Mouse (Mus musculus) intestine, embryonic 16.5 days (tissue): Measurements from ENCODE around the gene Dedd. TPM values are rescaled to one million over a fixed set of nuclear protein-coding genes. Genes with fewer than 3 reads are reported as not detected.

Experiments
- ATAC-seq: fragments of 200-750 bp; cut with Nextera tagmentation; 2 replicates; pipeline ENCODE4 v1.8.0; 2017; ENCODE audit warnings: moderate TSS enrichment, moderate library complexity
- H3K27ac ChIP-seq: fragments of 300-500 bp; sonication (generic); 2 replicates; pipeline ENCODE4 v1.5.1; 2014; ENCODE audit warnings: mild to moderate bottlenecking, low read length
- H3K27me3 ChIP-seq: fragments of 300-500 bp; sonication (generic); replicated peaks from 2 replicates; pipeline ENCODE4 v1.6.1; 2014; ENCODE audit warnings: low read length, control low read depth, mixed read lengths; ENCODE audit not compliant: control insufficient read depth, insufficient read depth
- H3K36me3 ChIP-seq: fragments of 300-500 bp; sonication (generic); 2 replicates; pipeline ENCODE4 v1.6.1; 2014; ENCODE audit warnings: low read length, control low read depth; ENCODE audit not compliant: control insufficient read depth, insufficient read depth
- H3K4me1 ChIP-seq: fragments of 300-500 bp; sonication (generic); 2 replicates; pipeline ENCODE4 v1.6.1; 2014; ENCODE audit warnings: low read length, control low read depth, mixed read lengths; ENCODE audit not compliant: control insufficient read depth, insufficient read depth
- H3K4me2 ChIP-seq: fragments of 300-500 bp; sonication (generic); 2 replicates; pipeline ENCODE4 v1.6.1; 2014; ENCODE audit warnings: low read depth, low read length, control low read depth
- H3K4me3 ChIP-seq: fragments of 300-500 bp; sonication (generic); 2 replicates; pipeline ENCODE4 v1.5.1; 2014; ENCODE audit warnings: mild to moderate bottlenecking, low read length
- H3K9ac ChIP-seq: fragments of 300-500 bp; sonication (generic); 2 replicates; pipeline ENCODE4 v1.6.1; 2014; ENCODE audit warnings: low read depth, low read length
- H3K9me3 ChIP-seq: fragments of 300-500 bp; sonication (generic); 2 replicates; pipeline ENCODE4 v1.6.1; 2016; ENCODE audit warnings: low read length, control low read depth; ENCODE audit not compliant: control insufficient read depth
- WGBS: fragments of 180-500 bp; shearing (Covaris S2); extraction: QIAGEN DNeasy Blood & Tissue Kit; methylation state at CpG from one replicate; pipeline ENCODE4 v1.1.7; 2014; 5-methylcytosine and 5-hydroxymethylcytosine counted together
- polyA plus RNA-seq: library from polyadenylated mRNA; unstranded; fragments of >200 nt; fragmentation: Nextera tagmentation; extraction: Ambion mirVana; gene quantifications from 2 replicates; pipeline ENCODE4 v1.2.1, GENCODE M21; 2015

Dedd gene
- polyA plus RNA-seq, 1 experiment from 2014 or later, result 46.8 TPM

GRCm38 (mm10) chr1:171285096-171285892 lies 43.7 kb upstream of the Dedd start:
- WGBS, result 84% methylated on average over 20 of the region's 20 CpGs
- H3K4me1 ChIP-seq, result peaks cover 17% of the 10 kb centered on the region
- no peaks in the 10 kb centered on the region for H3K9me3 ChIP-seq
- H3K27ac ChIP-seq, result no peak overlapping the region
- H3K27me3 ChIP-seq, result no peaks in the 10 kb centered on the region
- ATAC-seq, result no peak
- H3K4me2 ChIP-seq, result no peak overlapping the region
- no peak overlapping the region; the same call in 1 of the 2 replicates for H3K4me3 ChIP-seq
- peaks cover 8% of the 10 kb centered on the region; the same call in 1 of the 2 replicates for H3K36me3 ChIP-seq
- no peak overlapping the region for H3K9ac ChIP-seq

DNA sequence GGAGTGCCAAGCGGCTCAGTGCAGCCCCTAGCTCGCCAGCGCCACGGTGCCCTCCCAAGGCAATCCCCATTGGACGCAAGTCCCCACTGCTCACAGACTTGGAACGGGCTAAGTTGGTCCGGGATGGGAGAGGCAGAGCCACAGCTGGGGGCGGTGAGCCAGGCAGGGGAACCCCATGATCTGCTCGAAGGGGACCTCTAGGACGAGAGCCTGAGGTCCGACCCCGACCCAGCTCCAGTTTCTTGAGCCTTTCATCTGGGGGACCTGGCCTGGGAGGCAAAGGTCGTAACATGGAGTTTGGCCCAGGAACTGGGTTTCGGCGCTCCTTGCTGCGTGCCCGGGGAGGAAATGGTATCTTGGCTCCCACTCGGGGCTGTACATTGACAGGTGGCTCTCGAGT lies 42.4 kb upstream of the Dedd start:
- WGBS, result 90% methylated on average over 19 of the region's 19 CpGs
- no peak for ATAC-seq
- H3K4me3 ChIP-seq, result no peak overlapping the region
- H3K4me1 ChIP-seq, result peaks cover 15% of the 10 kb centered on the region
- peaks cover 8% of the 10 kb centered on the region; the same call in 1 of the 2 replicates for H3K36me3 ChIP-seq
- H3K4me2 ChIP-seq, result no peak overlapping the region
- no peak overlapping the region for H3K9ac ChIP-seq
- H3K27ac ChIP-seq, result no peak overlapping the region
- H3K9me3 ChIP-seq, result no peaks in the 10 kb centered on the region
- H3K27me3 ChIP-seq, result no peaks in the 10 kb centered on the region

DNA sequence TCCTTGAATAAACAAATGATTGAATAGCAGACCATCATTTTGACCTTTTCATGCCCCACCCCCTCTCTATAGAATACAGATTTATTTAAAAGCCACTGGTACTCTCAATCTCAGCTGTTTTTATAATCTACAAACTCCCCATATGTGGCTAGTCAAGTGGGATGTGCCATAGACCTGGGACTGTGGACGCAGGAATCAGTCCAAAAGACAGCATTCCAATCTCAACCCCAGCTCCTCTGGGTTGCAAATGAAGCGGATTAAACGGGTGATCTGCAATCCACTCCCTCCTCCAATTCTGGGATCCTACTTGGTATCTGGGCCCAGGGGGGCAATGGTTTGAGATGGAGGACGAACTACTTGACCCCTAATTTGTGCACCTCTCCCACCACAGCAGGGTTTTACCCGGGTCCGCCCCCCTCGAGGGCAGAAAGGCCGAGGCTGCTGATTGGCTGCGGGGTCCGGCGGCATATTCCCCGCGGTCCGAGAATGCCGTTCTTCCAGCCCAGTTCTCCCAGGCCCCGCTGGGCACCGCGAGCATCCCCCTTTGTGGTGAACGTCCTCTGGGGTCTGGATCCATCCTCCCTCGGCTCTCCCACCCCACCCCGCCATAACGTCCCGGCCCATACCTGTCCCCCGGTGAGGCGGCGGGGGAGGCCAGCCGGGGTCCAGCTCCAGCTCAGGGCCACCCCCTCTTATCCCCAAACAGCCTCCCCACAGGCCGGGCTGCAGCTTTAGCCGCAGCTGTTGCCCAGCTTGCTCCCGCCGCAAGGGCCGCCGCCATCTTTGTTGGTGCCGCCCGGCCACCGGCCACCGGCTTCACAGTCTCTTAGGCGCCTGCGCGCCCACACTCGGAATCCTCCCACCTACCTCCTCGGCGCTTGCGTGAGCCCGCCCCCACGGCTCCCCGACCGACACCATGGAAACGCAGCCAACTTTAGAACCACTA lies 41.5 kb upstream of the Dedd start, which contains the start of gene Usp21:
Usp21 (minus strand) TSS at position 856 of the 946 bp plus-strand sequence.
- Histone ChIP-seq H3K9me3 (no peaks in the 10 kb centered on the region), H3K36me3 (peaks cover 8% of the 10 kb centered on the region; the same call in 1 of the 2 replicates), H3K4me3 (peak within 1 kb of the TSS; percentile 71), H3K27me3 (no peaks in the 10 kb centered on the region), H3K27ac (peak within 1 kb of the TSS; percentile 74), H3K4me1 (peaks cover 9% of the 10 kb centered on the region), H3K4me2 (peak within 1 kb of the TSS; percentile 73), H3K9ac (peak within 1 kb of the TSS; percentile 90)
- peak; percentile 95 for ATAC-seq
- under 1% methylated on average over 45 of the region's 49 CpGs for WGBS

DNA sequence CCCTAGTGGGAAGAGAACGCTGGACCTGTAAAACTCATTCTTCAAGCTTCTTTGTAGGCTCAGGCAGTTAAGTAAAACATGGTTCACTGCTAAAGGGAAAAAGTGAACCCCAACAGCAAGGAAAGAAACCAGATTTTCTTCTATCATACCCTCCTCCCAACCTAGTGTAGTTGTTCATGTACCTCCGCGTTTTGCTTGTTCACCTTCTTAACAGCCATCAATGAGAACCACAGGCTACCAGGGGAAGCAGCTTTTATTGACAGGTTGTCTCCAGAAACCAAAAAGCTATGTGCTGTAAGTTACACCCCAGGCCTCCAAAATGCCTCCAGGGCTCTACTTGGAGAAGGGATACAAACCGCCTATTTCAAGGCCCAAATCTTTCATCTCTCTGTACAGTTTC lies 40.6 kb upstream of the Dedd start:
- 0 out of 2 replicates have a peak overlapping the region, but pooled peaks have one; percentile 6 for H3K27ac ChIP-seq
- 61% methylated on average over 4 of the region's 4 CpGs for WGBS
- peaks cover 8% of the 10 kb centered on the region; the same call in 1 of the 2 replicates for H3K36me3 ChIP-seq
- H3K27me3 ChIP-seq, result no peaks in the 10 kb centered on the region
- no peak overlapping the region; the same call in 1 of the 2 replicates for H3K4me3 ChIP-seq
- no peaks in the 10 kb centered on the region for H3K9me3 ChIP-seq
- ATAC-seq, result no peak
- H3K4me2 ChIP-seq, result no peak overlapping the region
- peaks cover 11% of the 10 kb centered on the region for H3K4me1 ChIP-seq
- no peak overlapping the region for H3K9ac ChIP-seq

DNA sequence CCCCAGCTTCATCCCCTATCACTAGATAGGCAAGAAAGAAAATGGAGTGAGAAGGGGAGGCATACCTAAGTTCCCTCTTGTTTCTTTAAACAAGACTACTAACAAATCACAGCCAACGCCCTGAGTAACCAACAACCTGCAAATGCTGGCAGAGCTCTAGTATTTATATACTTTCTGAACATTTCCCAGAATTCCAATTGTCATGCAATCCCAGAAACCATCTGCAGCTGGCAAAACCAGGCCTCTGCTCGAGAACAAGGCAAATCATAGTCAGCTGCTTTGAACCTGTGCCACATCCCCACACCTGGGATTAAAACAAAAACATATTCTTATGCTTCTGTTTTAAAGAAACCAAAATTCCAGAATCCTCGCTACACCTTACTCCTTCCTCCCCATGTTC lies 35.6 kb upstream of the Dedd start:
- H3K4me3 ChIP-seq, result peak overlapping the region; percentile 78
- H3K4me2 ChIP-seq, result peak overlapping the region; percentile 84
- H3K4me1 ChIP-seq, result 0 out of 2 replicates have a peak, but pooled peaks cover 3% of the 10 kb centered on the region
- no peak for ATAC-seq
- H3K27me3 ChIP-seq, result no peaks in the 10 kb centered on the region
- H3K27ac ChIP-seq, result no peak overlapping the region
- H3K9me3 ChIP-seq, result no peaks in the 10 kb centered on the region
- 77% methylated on average over 3 of the region's 3 CpGs for WGBS
- H3K36me3 ChIP-seq, result no peaks in the 10 kb centered on the region
- H3K9ac ChIP-seq, result no peak overlapping the region

GRCm38 (mm10) chr1:171293906-171294297 lies 35.0 kb upstream of the Dedd start:
- Histone ChIP-seq H3K4me1 (0 out of 2 replicates have a peak, but pooled peaks cover 3% of the 10 kb centered on the region), H3K36me3 (no peaks in the 10 kb centered on the region), H3K4me3 (peak overlapping the region; percentile 78), H3K9ac (peak overlapping the region; percentile 89), H3K27me3 (no peaks in the 10 kb centered on the region), H3K27ac (peak overlapping the region; percentile 98), H3K4me2 (peak overlapping the region; percentile 84), H3K9me3 (no peaks in the 10 kb centered on the region)
- WGBS, result 30% methylated on average over 5 of the region's 5 CpGs
- no peak for ATAC-seq

DNA sequence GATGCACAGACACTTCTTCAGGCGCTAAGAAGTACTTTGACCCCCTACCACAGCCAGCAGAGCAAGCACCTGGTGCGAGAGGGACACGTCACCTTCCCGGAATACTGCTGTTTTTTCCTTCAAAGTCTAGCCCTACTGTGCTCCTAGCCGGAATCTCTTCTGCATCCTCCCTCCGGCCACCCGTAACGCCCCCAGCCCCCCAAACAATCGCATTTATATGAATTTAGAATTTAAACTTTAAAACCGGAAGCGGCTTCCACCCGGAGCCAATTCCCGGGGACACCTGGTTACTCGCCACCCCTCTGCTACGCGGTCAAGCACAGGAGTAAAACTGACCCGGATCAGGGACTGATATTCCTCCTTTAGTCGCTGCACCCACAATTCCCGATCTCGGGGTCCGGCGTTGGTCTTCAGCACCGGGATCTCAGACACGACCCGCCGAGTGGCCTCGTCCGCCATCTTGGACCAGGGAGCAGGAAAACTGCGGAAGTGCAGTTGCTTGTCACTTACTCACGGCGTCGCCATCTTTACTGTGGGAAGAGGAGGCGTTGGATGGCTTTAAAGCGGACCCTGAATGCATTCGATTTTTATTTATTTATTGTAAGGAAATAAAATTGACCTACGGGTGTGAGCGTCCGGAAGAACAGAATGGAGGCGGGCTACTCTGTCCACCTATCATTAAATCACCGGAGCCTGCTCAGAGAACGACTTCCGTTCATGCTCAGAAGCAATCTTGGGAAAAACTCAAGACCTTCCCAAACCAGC lies 34.5 kb upstream of the Dedd start, which contains the start of gene Ufc1:
Ufc1 (minus strand) TSS at position 727 of the 765 bp plus-strand sequence.
- Histone ChIP-seq H3K4me2 (peak within 1 kb of the TSS; percentile 84), H3K36me3 (no peaks in the 10 kb centered on the region), H3K4me1 (0 out of 2 replicates have a peak, but pooled peaks cover 3% of the 10 kb centered on the region), H3K9me3 (no peaks in the 10 kb centered on the region), H3K4me3 (peak within 1 kb of the TSS; percentile 78), H3K9ac (peak within 1 kb of the TSS; percentile 89), H3K27ac (peak within 1 kb of the TSS; percentile 98), H3K27me3 (no peaks in the 10 kb centered on the region)
- WGBS, result under 1% methylated on average over 42 of the region's 42 CpGs
- peak; percentile 85 for ATAC-seq

GRCm38 (mm10) chr1:171295063-171295402 lies 33.9 kb upstream of the Dedd start:
- peak overlapping the region; percentile 78 for H3K4me3 ChIP-seq
- peak; percentile 11; the same call in 1 of the 2 replicates for ATAC-seq
- H3K4me1 ChIP-seq, result 0 out of 2 replicates have a peak, but pooled peaks cover 3% of the 10 kb centered on the region
- H3K27me3 ChIP-seq, result no peaks in the 10 kb centered on the region
- no peaks in the 10 kb centered on the region for H3K9me3 ChIP-seq
- no peaks in the 10 kb centered on the region for H3K36me3 ChIP-seq
- peak overlapping the region; percentile 98 for H3K27ac ChIP-seq
- H3K4me2 ChIP-seq, result peak overlapping the region; percentile 46
- WGBS, result 10% methylated on average over 3 of the region's 3 CpGs
- H3K9ac ChIP-seq, result peak overlapping the region; percentile 89
